Mouse (Mus musculus) cerebellum, adult 8-10 months (tissue): ENCODE results near the gene Kcnj12.

Source experiments
- DNase-seq: peaks from one replicate; pipeline ENCODE4 v3.0.0; 2022

The Kcnj12 gene

DNA sequence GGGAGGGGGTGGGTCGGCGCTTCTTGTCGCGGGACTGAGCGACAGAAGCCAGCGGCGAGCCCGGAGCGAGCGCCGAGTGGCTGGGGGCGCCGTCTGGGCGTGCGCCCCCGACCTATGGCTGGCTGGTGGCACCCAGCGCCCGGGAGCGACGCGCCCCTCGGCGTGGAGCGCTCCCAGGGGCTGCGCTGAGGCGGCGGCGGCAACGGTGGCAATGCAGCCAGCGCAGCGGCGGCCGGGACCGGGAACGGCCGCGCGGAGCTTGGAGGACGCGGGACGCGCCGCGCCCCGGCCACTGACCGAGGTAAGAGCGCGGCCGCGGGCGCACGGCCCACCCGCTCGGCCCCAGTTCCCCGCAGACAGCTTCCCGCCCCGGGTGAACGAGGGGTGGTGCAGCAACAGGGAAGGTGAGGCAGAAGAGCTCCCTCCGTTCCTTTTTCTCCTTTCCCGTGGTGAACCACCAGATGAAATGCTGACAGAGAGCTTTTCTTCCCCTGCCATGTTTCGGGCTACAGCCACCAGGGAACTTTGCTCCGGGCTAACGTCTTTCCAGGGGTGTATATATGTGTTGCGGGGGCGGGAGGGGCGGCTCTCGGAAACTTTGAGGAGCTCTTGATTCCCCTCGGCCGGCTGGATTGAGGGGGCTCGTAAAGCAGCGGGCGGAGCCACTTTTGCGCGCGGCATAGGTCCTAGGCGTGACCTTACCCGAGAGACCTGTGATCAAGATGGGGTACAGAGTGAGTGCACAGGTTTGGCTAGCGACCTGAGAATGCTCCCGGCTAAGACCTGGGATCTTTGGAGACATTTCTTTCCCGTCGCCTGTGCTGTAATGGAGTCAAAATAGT lies at the start of gene Kcnj12:
Gene Kcnj12, plus strand, starts transcription at position 15 of the 842 bp plus-strand sequence.
- DNase-seq, result peak; percentile 57

DNA sequence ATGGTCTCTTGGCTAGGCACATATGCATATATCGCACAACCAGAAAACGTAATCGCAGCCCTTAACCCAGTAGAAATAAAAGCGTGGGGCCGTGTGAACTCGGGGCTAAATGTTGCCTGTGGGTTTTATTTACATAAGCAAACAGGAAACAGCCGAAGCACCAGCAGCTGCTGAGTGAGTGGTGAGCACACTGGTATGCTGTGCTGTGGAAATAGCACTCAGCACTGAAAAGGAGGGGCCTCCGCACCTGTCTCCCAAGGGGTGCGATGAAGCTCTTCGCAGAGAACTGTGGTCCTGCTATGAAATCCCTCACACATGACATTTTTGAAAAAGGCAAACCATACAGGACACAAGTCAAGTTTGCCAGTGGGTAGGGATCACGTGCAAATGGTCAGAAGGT lies 47.3 kb upstream of the Kcnj12 start:
- DNase-seq, result no peak

DNA sequence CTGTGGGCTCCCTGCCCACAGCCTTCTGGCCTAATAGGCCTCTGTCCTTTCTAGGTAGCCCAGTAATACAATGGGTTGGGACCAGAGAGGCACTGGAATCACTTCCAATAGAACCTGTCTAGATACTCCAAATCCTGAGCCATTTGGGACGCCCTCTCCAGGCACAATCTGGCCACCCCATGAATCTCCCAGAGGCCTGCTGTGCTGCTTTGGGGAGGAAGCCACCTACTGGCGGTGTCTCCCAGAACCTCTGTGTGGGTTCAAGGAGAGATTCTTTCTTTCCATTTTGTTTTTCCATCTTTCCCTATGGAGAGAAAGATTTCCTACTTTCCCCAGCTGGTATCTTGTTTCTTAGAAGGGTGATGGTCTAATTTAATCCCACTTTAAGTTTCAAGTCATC lies 46.1 kb upstream of the Kcnj12 start:
- no peak for DNase-seq

DNA sequence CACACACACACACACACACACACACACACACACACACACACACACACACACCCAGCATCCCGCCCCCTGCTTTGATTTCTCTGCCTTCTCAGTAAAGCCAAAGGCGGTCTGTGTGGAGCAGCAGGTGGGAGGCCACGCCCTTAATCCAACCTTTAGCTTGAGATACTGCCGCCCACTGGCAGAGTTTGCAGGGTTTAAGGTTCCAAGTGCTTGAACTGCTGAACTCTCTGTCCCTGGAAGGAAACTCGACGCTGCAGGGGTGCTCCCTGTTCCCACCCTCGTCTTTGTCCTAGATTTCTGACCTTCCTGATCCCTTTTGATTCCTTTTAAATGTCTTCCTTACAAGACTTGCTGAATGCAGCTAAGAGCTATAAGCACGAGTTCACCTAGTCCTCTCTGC lies 45.6 kb upstream of the Kcnj12 start:
- no peak for DNase-seq

DNA sequence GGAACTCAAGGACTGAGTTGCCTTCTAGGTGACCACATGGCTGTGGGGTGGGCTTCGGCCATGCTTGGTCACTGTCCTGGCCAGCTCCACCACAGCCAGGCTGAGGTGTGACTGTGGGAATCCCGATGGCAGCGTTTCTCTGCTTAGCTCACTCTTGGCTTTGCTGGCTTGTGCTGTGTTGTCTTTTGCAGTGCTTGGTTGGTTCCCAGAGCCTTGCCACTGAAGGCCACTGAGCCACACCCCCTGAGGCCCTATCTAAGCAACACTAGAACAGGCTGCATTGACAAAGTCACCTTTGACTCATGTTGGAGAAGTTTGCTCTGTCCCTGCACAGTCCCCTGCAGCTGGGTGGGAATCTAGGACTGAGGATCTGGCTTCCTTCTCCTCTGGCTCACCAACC lies 45.2 kb upstream of the Kcnj12 start:
- DNase-seq, result no peak

DNA sequence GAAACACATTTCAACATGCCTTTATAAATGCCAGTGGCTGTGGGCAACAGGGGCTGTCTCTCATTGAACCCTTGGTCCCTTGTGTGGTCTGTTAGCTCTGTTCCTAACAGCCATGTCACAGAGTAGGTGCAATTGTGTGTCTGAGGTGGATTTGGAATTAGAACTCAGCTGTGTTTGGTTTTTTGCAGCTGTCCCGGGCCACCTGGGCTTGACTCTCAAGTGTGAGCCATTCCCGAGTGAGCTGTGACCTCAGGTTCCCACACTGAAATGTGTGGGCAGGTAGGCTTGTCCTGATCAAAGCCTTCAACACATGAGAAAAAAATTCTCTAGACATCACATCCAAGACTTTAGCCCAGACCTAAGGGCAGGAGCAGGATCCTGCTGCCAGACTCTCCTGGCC lies 43.7 kb upstream of the Kcnj12 start:
- DNase-seq, result no peak

DNA sequence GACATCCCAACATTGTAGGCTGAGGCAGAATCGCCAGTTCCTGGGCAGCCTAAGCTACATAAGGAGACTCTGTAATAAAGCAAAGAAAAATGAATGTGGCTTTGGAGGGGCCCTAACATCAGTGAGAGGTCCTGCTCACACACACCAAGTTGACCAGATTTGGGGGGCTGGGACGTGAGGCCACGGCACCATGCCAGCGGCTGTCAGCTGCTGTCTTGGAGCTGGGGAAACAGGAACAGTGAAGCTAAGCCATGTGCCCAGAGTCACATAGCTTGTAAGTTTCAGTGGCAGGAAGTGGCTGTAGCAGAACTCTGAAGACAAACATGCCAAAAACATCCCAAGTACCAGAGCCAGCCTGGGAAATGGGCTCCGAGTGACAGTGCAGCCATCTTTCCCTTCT lies 42.6 kb upstream of the Kcnj12 start:
- DNase-seq, result no peak

DNA sequence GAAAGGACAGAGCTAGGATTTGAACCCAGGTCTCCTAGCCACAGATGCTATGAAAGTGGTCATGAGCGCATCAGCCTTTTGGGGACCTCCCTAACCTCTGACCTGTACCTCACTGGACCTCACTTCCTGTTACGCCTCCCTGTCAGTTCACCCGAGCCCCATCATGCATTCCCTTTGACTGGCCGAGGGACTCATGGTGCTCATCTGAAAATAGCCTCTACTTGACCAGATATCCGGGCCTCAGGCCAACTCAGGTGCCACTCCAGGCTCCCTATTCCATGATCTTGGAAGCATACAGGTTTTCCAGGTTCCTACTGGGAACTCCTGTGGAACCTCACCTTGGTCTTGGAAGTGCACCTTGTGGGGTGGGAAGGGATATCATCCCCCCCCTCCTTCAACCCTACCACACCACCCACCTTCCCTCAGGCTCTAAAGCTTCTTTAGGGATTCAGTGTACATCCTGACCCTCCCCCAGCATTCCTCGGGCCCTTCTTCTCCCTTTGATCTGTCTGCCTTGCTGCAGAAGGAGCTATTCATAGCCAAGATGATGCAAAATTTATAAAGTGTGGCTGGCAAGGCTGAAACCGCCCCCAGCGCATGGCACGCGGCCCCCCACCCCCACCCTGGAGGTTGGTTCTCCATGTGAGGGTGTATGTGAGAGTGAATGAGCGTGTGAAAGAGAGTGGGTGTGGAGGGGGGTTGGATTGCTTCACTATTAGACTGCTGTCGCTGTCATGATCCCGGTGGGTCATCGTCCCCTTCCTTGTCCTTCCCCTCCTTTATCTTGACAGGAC lies 40.5 kb upstream of the Kcnj12 start:
- no peak for DNase-seq

DNA sequence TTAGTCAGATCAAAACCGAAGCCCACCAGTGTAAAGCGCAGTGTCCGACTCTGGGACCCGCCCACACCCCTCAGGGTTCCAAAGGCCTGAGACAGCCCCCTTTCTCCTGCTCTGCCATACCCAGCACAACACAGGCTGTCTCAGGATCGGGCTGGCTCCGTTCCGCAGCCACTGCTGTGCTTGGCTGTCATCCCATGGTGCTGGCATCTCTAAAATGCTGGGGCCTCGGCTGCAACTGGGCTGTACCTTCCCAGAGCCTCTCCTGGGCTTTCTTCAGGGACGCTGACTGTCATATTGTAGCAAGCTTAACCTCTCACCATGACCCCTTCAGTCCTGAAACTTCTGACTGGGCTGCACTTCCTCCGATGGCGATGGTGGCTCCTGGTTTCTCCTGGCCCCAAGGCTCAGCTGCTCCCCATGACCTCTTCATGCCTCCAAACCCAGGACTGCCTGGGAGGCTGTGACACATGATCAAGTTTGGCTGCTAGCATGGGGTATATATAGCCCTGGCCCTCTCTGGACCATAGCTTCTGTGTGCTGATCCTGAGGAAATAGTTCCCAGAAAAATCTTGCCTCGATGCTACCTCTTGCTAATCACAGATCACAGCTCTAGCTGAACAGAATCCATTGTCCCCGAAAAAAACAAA lies 37.3 kb upstream of the Kcnj12 start:
- DNase-seq, result peak; percentile 89

DNA sequence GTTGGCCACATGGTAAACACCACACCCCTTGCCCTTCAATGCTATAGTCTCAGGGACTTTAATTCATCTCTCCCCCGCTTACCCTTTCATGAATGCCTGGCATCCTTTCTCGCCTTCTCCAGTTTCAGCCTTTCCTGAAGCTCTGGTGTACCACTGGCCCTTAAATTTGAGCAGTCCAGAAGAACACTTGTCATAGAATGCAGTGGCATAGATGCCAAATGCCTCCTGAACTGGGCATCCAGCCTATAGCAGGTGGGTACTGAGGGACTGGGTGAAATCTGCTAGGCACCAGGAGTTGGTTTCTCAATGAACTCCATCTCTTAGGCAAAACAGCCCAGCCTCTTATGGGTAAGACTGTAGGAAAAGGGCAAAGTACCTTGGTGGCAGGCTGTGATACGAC lies 31.9 kb upstream of the Kcnj12 start:
- DNase-seq, result no peak

DNA sequence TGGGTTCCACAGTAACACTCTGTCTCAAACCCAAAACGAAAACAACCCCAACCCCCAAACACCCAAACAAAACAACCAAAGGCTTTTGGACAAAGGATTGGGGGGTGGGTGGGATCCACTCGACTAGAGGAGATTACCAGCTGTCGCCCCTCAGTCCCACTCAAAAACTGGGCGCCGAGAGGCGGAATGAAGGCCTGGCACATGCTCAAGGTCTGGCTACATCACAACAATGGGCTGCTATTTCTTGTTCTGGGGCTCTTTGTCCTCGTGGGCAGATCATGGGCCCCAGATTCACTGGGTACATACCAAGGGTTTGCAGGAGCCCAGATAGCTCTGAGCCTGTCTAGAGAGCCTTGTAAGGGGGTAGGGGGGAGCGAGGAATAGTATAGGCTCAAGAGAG lies 19.6 kb upstream of the Kcnj12 start:
- no peak for DNase-seq

DNA sequence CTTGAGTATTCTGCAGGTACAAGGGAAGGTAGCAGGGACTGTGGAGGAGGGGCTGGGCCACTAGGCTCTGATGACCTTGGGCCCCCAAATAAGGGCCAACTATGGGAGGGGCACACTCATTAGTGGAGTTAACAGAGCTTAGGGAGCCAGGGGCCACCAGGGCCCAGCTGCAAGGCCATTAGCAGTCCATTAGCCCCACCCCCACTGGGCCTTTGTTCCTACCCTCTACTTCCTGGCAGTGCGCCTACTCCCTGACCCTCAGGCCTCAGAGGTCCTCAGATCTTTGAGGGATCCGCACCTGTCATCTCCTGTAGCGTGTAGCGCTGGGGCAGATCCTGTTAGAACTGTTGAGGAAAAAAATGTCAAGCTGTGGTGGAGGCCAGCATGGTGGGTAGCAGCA lies 18.3 kb upstream of the Kcnj12 start:
- DNase-seq, result no peak

DNA sequence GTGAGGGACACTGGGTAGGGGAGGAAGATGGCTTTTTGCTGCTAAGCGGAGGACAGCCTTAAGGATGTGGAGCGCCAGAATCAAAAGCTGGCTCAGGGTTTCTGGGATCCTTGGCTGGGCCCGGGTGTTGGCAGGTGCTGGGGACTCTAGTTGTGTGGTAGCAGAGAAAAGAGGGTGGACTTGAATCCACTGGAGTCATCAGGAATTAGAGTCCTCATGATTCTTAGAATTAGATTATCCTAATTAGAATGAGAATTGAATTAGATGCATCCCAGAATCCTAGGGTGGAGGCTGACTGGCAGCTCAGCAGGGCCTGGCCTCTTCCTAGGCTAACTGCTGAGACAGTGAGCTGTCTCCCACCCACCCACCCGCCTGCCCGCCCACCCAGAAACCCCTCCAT lies 17.6 kb upstream of the Kcnj12 start:
- DNase-seq, result no peak

DNA sequence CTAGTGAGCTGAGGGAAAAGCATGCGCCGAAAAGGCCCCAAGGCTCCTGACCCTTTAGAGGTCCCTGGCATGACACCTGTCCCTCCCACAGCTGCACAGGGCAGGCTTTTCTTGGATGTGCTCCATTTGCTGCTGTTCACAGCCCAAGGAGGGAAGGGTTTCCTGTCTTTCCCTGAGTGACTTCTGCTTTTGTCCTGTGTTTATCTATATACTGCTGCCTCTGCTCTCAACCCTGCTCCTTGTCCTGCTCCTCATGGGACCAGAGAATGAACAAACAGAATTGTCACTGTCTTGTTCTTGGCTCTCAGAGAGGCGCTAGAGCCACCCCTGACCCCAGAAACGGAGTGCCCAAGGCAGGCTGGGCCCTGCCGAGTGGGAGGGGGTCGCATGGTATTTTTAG lies 17.0 kb upstream of the Kcnj12 start:
- DNase-seq, result no peak

DNA sequence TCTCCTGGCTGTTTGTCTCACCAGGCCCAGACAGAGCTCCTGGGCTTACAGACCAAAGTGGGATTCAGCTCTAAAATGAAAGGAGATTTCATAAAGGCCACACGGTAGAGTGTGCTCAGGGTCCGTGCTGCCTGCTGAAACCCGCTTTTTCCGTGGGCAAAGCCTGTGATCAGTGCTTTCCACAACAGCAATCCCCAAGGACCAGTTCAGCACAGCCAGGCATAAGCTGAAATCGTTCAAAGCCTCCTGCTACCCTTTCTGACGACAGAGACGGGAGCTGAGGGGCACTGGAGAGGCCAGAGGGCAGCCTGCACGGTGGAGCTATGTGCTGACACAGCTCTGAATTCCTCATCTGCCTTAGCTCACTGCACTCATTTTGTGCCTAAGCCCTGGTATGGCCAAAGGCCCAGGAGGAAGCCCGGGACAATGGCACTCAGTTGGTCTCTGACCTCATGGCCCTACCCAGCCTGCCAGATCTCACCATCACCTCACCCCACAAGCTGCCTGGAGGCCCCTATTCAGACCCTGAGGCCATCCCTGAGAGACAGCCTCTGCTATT lies 10.5 kb upstream of the Kcnj12 start:
- DNase-seq, result no peak

DNA sequence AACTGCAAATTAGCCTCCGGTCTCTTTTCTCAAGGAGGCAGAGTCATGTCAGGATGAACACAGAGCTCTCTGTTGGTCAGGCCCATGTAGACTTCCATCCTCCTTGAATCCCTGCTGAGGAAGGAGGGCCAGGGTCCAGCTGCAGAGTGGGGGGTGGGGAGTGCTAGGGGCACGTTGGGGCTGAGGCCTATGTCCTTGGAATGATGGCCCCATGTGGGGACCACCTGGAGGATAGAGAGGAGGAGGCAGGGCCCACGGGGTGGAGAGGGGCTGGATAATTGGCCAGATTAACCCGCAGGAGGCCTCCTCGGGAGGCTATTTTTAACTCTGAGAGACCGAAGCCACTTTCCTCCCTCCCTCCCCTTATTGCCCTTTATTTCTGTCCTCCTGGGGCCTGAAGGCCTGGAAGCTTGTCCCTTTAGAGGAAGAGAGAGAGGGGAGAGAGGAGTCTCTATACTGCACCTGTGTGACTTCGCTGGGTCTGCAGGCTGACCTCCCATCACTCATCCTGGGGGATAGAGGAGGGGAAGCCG lies 5.4 kb upstream of the Kcnj12 start:
- no peak for DNase-seq

DNA sequence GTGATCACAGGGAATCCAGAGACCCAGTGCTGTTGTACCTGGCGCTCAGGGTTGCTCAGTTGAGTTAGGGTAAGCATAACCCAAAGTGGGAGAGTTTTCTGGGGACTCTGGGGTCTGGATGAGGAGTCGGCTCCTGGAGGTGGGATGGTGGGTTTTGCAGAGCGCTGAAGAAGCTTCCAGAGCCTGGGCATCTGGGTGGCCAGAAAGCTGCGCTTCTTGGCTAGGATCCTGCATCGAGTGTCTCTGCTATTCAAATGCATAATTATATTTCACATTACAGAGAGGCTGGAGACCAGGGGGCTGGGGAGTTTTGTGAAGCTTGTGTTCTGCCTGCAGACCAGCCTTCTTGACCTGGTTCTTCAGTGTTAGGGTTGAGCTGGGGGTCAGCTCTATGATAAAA lies 1.2 kb upstream of the Kcnj12 start:
- DNase-seq, result peak; percentile 41

DNA sequence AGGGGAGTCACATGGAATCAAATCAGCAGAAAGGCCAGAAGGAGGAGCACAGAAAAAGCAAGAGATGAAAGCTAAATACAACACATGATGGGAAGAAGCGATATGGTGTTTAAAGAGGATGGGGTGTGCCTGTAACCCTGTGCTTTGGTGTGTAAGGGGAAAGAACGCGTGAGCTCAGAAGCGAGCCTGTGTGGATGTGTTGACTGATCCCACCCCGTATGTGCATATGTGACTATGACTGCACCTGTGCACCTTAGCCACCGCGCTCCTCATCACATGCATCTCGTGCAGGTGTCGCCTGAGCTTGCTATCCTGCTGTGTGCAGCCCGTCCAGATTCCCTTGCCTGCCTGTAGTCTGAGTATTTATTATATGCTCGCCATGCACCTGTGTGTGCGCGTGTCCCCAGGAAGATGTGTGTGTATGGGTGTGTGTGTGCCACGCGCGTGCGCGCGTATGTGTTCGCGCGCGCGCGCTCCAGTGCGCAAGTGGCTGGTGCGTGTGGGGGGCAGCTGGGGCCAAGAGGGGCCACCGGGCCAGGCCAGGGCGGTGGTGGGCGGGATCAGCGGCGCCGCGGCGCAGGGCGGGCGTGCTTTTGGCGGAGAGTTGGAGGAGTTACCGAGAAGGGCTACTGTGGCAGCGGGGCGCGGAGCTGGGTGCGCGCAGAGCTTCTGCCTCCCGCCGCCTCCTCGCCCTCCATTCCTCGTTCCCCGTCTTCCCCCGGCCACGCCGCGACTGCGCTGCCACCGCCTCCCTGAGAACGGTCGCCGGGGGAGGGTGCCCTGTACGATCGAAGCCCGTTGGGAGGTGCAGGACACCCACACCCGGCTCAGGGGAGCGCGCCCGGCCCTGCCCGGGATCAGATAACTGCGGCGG lies 451 bp upstream of the Kcnj12 start:
- peak; percentile 82 for DNase-seq

DNA sequence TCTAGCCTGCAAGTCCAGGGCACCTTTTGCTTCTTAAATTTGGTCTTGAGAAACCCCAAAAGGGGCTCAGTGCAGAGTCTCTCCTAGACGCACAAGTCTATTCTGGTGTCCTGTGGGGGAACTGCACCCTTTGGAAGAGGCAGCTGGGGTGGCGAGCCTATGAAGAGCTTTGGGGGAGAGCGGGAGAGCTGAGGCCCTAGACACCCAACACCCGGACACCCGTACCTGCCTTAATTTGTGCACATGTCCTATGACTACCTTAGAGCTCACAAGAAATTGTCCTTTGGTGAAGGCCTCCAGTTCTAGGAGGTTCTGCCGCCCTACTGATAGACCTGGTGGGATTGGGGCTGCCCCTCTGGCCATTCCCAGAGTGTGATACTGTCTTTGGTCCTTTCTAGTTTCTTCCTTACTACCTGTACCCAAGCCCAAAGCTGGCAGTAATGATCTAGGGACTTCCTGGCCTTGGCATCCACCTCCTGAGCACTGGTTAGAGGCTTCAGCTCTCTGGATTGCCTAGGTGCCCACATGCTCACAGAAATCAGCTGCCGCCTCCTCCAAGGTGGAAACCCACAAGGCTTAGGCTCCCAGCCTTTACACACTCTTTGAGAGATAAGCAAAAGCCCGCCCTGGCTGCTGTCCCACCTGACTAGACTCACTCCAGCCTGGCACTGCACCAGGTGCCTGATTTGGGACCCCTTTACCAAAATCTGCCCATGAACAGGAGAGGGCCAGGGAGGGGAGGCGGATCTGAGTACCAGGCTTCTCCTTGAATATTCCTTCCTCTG lies 1.2 kb downstream of the Kcnj12 start:
- peak; percentile 61 for DNase-seq

DNA sequence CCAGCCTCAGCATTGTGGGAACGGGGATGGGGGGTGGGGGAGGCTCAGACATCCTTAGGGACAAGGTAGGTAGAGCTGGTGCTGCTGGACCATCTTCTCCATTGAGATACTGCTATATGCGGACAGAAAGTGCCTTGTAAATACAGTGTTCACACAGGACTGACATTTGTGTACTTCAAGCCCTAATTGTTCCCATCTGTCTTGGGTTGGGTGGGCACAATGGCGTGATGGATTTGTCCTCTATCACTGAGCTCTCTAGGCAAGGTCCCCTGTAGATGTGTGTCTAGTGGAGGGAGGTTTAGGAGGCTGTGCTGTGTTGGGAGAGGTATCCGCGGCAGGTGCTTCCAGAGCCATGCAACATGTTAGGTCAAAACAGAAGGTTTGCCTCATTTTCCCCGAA lies 2.0 kb downstream of the Kcnj12 start:
- no peak for DNase-seq

DNA sequence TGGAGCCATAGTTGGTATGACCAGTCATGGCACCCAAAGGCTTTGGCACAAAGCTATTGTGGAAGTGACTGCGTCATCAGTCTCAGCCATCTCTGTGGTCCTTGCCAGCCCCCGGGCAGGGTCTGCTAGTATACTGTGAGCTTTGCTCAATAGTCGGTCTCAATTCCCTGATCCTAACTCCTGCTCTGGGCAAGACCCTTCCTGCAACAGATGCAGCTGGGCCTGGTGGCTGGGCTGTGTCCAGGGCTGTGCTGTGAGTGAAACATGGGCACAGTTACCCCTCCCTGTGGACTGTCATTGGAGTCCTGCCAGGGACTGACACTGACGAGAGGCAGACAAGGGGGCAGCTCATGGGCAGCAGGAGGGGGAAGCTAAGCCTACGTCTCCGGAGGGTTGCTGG lies 2.6 kb downstream of the Kcnj12 start:
- DNase-seq, result peak; percentile 73
